Mouse (Mus musculus) CH12.LX (cell line): ENCODE results near the gene Bpgm. TPM values are rescaled to one million over a fixed set of nuclear protein-coding genes. Genes with fewer than 3 reads are reported as not detected.

Experiments used
- DNase-seq: peaks from one replicate; pipeline ENCODE4 v3.0.0-alpha.2; 2013; ENCODE audit errors: extremely low read depth
- H3K27ac ChIP-seq: 2 replicates; pipeline ENCODE4 v1.5.1; 2012; ENCODE audit warnings: low read depth, mild to moderate bottlenecking, control low read depth, moderate library complexity; ENCODE audit not compliant: insufficient read depth
- H3K27me3 ChIP-seq: replicated peaks from 2 replicates; pipeline ENCODE3; 2012; ENCODE audit warnings: inconsistent platforms
- H3K36me3 ChIP-seq, 2 experiments: replicated peaks in 1 of 2; 2 replicates each; pipeline versions ENCODE3 to v1.6.1; 2012; ENCODE audit warnings: inconsistent platforms in 1 of 2, low read length in 1 of 2, mild to moderate bottlenecking in 1 of 2, mixed read lengths in 1 of 2, moderate library complexity in 1 of 2; ENCODE audit not compliant: control insufficient read depth in 1 of 2, insufficient read depth in 1 of 2
- H3K4me1 ChIP-seq, 2 experiments: 2 replicates each; pipeline ENCODE4 v1.6.1; 2012; ENCODE audit warnings: inconsistent platforms in 1 of 2, moderate library complexity in 1 of 2; ENCODE audit not compliant: insufficient read depth in 2 of 2, control insufficient read depth in 1 of 2
- H3K4me2 ChIP-seq: 2 replicates; pipeline ENCODE4 v1.6.1; 2012; ENCODE audit warnings: low read depth, mild to moderate bottlenecking, control low read depth; ENCODE audit not compliant: poor library complexity, insufficient read depth, severe bottlenecking
- H3K4me3 ChIP-seq, 3 experiments: fragments of 150-350 bp in 1 of 3; sonication (generic) in 1 of 3; replicated peaks in 1 of 3; 2 replicates each; pipeline versions ENCODE3 to v1.5.1; 2011 to 2012; ENCODE audit warnings: low read depth in 2 of 3, low read length in 2 of 3, mild to moderate bottlenecking in 2 of 3, moderate library complexity in 2 of 3, control low read depth in 1 of 3, improper control_type of control experiment in 1 of 3, inconsistent platforms in 1 of 3, mixed read lengths in 1 of 3; ENCODE audit not compliant: poor library complexity in 1 of 3
- H3K79me2 ChIP-seq: replicated peaks from 2 replicates; pipeline ENCODE4 v1.6.1; 2012; ENCODE audit warnings: mild to moderate bottlenecking, moderate library complexity; ENCODE audit not compliant: control insufficient read depth, poor library complexity, insufficient read depth, severe bottlenecking; ENCODE audit errors: extremely low read depth
- H3K9ac ChIP-seq: 2 replicates; pipeline ENCODE4 v1.6.1; 2012; ENCODE audit warnings: low read depth, mild to moderate bottlenecking, control low read depth, moderate library complexity; ENCODE audit not compliant: insufficient read depth
- H3K9me3 ChIP-seq: replicated peaks from 2 replicates; pipeline ENCODE3; 2012; ENCODE audit warnings: low read length, inconsistent platforms, mixed read lengths
- CHD2 ChIP-seq: IDR thresholded peaks from 2 replicates; pipeline ENCODE4 v1.6.1; 2011; ENCODE audit warnings: low read length, improper control_type of control experiment
- CTCF ChIP-seq, 2 experiments: IDR thresholded peaks in 1 of 2; conservative IDR thresholded peaks in 1 of 2; 2 replicates each; pipeline ENCODE4 v1.5.1; 2011 to 2012; ENCODE audit warnings: low read depth in 2 of 2, low read length in 2 of 2, improper control_type of control experiment in 1 of 2, inconsistent platforms in 1 of 2, mild to moderate bottlenecking in 1 of 2, moderate library complexity in 1 of 2
- E2F4 ChIP-seq: IDR thresholded peaks from 2 replicates; pipeline ENCODE4 v1.6.1; 2011; ENCODE audit warnings: low read depth, low read length, improper control_type of control experiment; ENCODE audit not compliant: insufficient replicate concordance
- ELF1 ChIP-seq: IDR thresholded peaks from 2 replicates; pipeline ENCODE4 v1.6.1; 2014; ENCODE audit warnings: low read depth, mild to moderate bottlenecking, inconsistent platforms, low read length, improper control_type of control experiment
- EP300 ChIP-seq: IDR thresholded peaks from 2 replicates; pipeline ENCODE4 v1.6.1; 2011; ENCODE audit warnings: low read length, improper control_type of control experiment
- ETS1 ChIP-seq: conservative IDR thresholded peaks from 2 replicates; pipeline ENCODE4 v1.6.1; 2012; ENCODE audit warnings: low read depth, mild to moderate bottlenecking, inconsistent platforms, low read length, improper control_type of control experiment, moderate library complexity
- GABPA ChIP-seq: IDR thresholded peaks from 2 replicates; pipeline ENCODE4 v1.6.1; 2012; ENCODE audit warnings: low read depth, low read length, improper control_type of control experiment, inconsistent platforms; ENCODE audit not compliant: insufficient replicate concordance
- HCFC1 ChIP-seq: IDR thresholded peaks from 2 replicates; pipeline ENCODE4 v1.6.1; 2012; ENCODE audit warnings: low read depth, mild to moderate bottlenecking, inconsistent platforms, low read length, improper control_type of control experiment
- JUND ChIP-seq: conservative IDR thresholded peaks from 2 replicates; pipeline ENCODE4 v1.6.1; 2011; ENCODE audit warnings: low read depth, low read length, improper control_type of control experiment
- KAT2A ChIP-seq: IDR thresholded peaks from 2 replicates; pipeline ENCODE4 v1.6.1; 2012; ENCODE audit warnings: low read length, improper control_type of control experiment, inconsistent platforms; ENCODE audit not compliant: insufficient replicate concordance
- MAFK ChIP-seq: IDR thresholded peaks from 2 replicates; pipeline ENCODE4 v1.6.1; 2011; ENCODE audit warnings: low read length, improper control_type of control experiment; ENCODE audit not compliant: insufficient replicate concordance
- MAZ ChIP-seq: IDR thresholded peaks from 2 replicates; pipeline ENCODE4 v1.6.1; 2012; ENCODE audit warnings: low read depth, mild to moderate bottlenecking, inconsistent platforms, low read length, improper control_type of control experiment, moderate library complexity
- MEF2A ChIP-seq: IDR thresholded peaks from 2 replicates; pipeline ENCODE4 v1.6.1; 2014; ENCODE audit warnings: low read depth, mild to moderate bottlenecking, inconsistent platforms, low read length, improper control_type of control experiment, borderline replicate concordance
- MXI1 ChIP-seq: IDR thresholded peaks from 2 replicates; pipeline ENCODE4 v1.6.1; 2011; ENCODE audit warnings: mild to moderate bottlenecking, low read depth, low read length, improper control_type of control experiment
- MYC ChIP-seq: IDR thresholded peaks from 2 replicates; pipeline ENCODE4 v1.6.1; 2011; ENCODE audit warnings: low read depth, mild to moderate bottlenecking, improper control_type of control experiment, low read length
- NELFE ChIP-seq: IDR thresholded peaks from 2 replicates; pipeline ENCODE4 v1.6.1; 2011; ENCODE audit warnings: low read depth, low read length, improper control_type of control experiment
- NRF1 ChIP-seq: IDR thresholded peaks from 2 replicates; pipeline ENCODE4 v1.6.1; 2014; ENCODE audit warnings: low read depth, mild to moderate bottlenecking, inconsistent platforms, low read length, improper control_type of control experiment, moderate library complexity
- PAX5 ChIP-seq: IDR thresholded peaks from 2 replicates; pipeline ENCODE4 v1.6.1; 2012; ENCODE audit warnings: low read length, inconsistent platforms, mixed read lengths
- POLR2A ChIP-seq: IDR thresholded peaks from 2 replicates; pipeline ENCODE4 v1.6.1; 2011; ENCODE audit warnings: low read depth, mild to moderate bottlenecking, improper control_type of control experiment, low read length
- POLR2AphosphoS2 ChIP-seq: IDR thresholded peaks from 2 replicates; pipeline ENCODE4 v1.6.1; 2011; ENCODE audit warnings: low read depth, low read length, improper control_type of control experiment
- RCOR1 ChIP-seq: conservative IDR thresholded peaks from 2 replicates; pipeline ENCODE4 v1.6.1; 2012; ENCODE audit warnings: low read depth, mild to moderate bottlenecking, inconsistent platforms, low read length, improper control_type of control experiment
- SIN3A ChIP-seq: IDR thresholded peaks from 2 replicates; pipeline ENCODE4 v1.6.1; 2012; ENCODE audit warnings: low read length, improper control_type of control experiment, inconsistent platforms
- TBP ChIP-seq: conservative IDR thresholded peaks from 2 replicates; pipeline ENCODE4 v1.6.1; 2011; ENCODE audit warnings: low read depth, low read length, improper control_type of control experiment
- UBTF ChIP-seq: IDR thresholded peaks from 2 replicates; pipeline ENCODE4 v1.6.1; 2012; ENCODE audit warnings: low read depth, mild to moderate bottlenecking, inconsistent platforms, low read length, improper control_type of control experiment, moderate library complexity
- USF1 ChIP-seq: IDR thresholded peaks from 2 replicates; pipeline ENCODE4 v1.6.1; 2014; ENCODE audit warnings: low read depth, mild to moderate bottlenecking, inconsistent platforms, low read length, improper control_type of control experiment
- ZC3H11A ChIP-seq: IDR thresholded peaks from 2 replicates; pipeline ENCODE4 v1.6.1; 2012; ENCODE audit warnings: low read depth, mild to moderate bottlenecking, inconsistent platforms, low read length, improper control_type of control experiment
- ZKSCAN1 ChIP-seq: IDR thresholded peaks from 2 replicates; pipeline ENCODE4 v1.6.1; 2012; ENCODE audit warnings: low read depth, inconsistent platforms, low read length, improper control_type of control experiment, borderline replicate concordance
- dilution Hi-C: fragments of 300-500 bp; cut with MboI; formaldehyde crosslinking; loops from 2 replicates; pipeline ENCODE4 v1.14.3; 2020; ENCODE audit warnings: low sequenced_read_pairs; ENCODE audit not compliant: extremely low pct_unique_long_range_greater_than_20kb, extremely low pct_ligation_motif_present
- in situ Hi-C: fragments of 300-500 bp; cut with MboI; formaldehyde crosslinking; loops from 3 replicates; pipeline ENCODE4 v1.14.3; 2019; ENCODE audit warnings: low sequenced_read_pairs, low pct_ligation_motif_present, low pct_unique_long_range_greater_than_20kb, mixed read lengths
- polyA plus RNA-seq: library from polyadenylated mRNA; unstranded; fragments of >175 nt; gene quantifications from 2 replicates; pipeline ENCODE4 v1.2.1, GENCODE M21; 2012; ENCODE audit warnings: low read depth; ENCODE audit not compliant: insufficient read length
- total RNA-seq, 2 experiments: library from RNA; depleted of rRNA; stranded (reverse); fragments of 300-350 nt in 1 of 2; fragments of >200 nt in 1 of 2; gene quantifications; 2 replicates each; pipeline ENCODE4 v1.2.3; 2012 to 2014

Gene Bpgm
- total and polyA plus RNA-seq, 3 experiments: 10.8 to 12.7 (median 10.9) TPM

- peaks cover 2 to 16% of the 10 kb centered on the region in 2 experiments for H3K36me3 ChIP-seq
- H3K27me3 ChIP-seq: no peaks in the 10 kb centered on the region
- no peak overlapping the region for H3K4me3 ChIP-seq
- H3K4me2 ChIP-seq: no peak overlapping the region
- no peaks in the 10 kb centered on the region for H3K4me1 ChIP-seq
- in situ Hi-C loops (no loop called here), dilution Hi-C loops (no loop called here)
- no peak overlapping the region for H3K27ac ChIP-seq
- no peaks in the 10 kb centered on the region for H3K79me2 ChIP-seq
- H3K9me3 ChIP-seq: no peaks in the 10 kb centered on the region
- TF ChIP-seq ZKSCAN1 (no peak), PAX5 (no peak), MEF2A (no peak), MYC (no peak), POLR2AphosphoS2 (no peak), MAZ (no peak), RCOR1 (no peak), NRF1 (no peak), EP300 (no peak), NELFE (no peak), UBTF (no peak), MAFK (no peak), SIN3A (no peak), TBP (no peak), KAT2A (no peak), CHD2 (no peak)
- no peak for DNase-seq
- no peak overlapping the region for H3K9ac ChIP-seq
Observed at GRCm38 (mm10) chr6:34505957-34506356, 29.9 kb downstream of the Bpgm start.

- H3K4me1 ChIP-seq: no peaks in the 10 kb centered on the region
- DNase-seq: no peak
- no peak overlapping the region for H3K27ac ChIP-seq
- no peaks in the 10 kb centered on the region for H3K27me3 ChIP-seq
- no peak overlapping the region for H3K4me2 ChIP-seq
- no peaks in the 10 kb centered on the region for H3K9me3 ChIP-seq
- dilution Hi-C loops: no loop called here
- TF ChIP-seq CTCF (conservative IDR thresholded peaks at IDR 0.05 in 1 of 2, IDR thresholded peaks at IDR 0.05 in 1 of 2; ENCODE audit: low read depth in 2 of 2, low read length in 2 of 2) (no peak), NELFE (no peak), MEF2A (no peak), TBP (no peak), E2F4 (no peak), HCFC1 (no peak), ELF1 (no peak), POLR2A (no peak), GABPA (no peak), SIN3A (no peak), USF1 (no peak), MAZ (no peak), MXI1 (no peak), ZC3H11A (no peak), RCOR1 (no peak), MYC (no peak), ETS1 (no peak), JUND (no peak), EP300 (no peak)
- H3K9ac ChIP-seq: no peak overlapping the region
- in situ Hi-C loops: no loop called here
- peaks cover 2 to 16% of the 10 kb centered on the region in 2 experiments for H3K36me3 ChIP-seq
- no peak overlapping the region for H3K4me3 ChIP-seq
- no peaks in the 10 kb centered on the region for H3K79me2 ChIP-seq
Observed at GRCm38 (mm10) chr6:34507581-34507980, 31.6 kb downstream of the Bpgm start.
